Mouse (Mus musculus): ENCODE results near the gene Btbd16. TPM values are rescaled to one million over a fixed set of nuclear protein-coding genes. Genes with fewer than 3 reads are reported as not detected.

Btbd16 gene
- polyA plus RNA-seq, 1 experiment from 2014 or later = 0.15 TPM

DNA sequence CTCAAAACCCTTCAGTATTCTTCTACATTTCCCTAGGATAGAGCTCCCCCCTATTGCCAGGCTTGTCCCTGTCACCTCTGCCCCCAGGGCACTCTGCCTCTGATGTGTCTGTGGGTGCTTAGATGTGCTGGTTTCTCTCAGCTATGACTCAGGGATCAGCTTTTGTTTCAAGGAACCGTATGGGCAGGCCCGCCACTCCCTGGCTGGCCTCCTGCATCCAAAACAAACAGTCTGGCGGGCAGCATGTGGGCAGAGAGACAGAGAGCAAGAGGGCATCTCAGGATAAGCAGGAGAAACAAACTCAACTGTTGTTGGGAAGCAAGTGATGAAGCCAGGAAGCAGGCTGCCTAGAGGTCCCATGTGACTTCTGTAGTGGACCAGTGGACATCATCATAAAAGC lies 81.8 kb downstream of the Btbd16 start:
- no peak overlapping the region for H3K4me3 ChIP-seq
- H3K27me3 ChIP-seq (replicated peaks) = no peaks in the 10 kb centered on the region
- no peaks in the 10 kb centered on the region for H3K9me3 ChIP-seq
- no peak overlapping the region for H3K4me2 ChIP-seq (replicated peaks)
- H3K9ac ChIP-seq = no peak overlapping the region
- H3K36me3 ChIP-seq = no peaks in the 10 kb centered on the region
- no peak overlapping the region for H3K27ac ChIP-seq
- ATAC-seq (ENCODE audit: low FRiP score, low read depth) = no peak
- peaks cover 12% of the 10 kb centered on the region for H3K4me1 ChIP-seq
- 38% methylated on average over 3 of the region's 3 CpGs for WGBS

DNA sequence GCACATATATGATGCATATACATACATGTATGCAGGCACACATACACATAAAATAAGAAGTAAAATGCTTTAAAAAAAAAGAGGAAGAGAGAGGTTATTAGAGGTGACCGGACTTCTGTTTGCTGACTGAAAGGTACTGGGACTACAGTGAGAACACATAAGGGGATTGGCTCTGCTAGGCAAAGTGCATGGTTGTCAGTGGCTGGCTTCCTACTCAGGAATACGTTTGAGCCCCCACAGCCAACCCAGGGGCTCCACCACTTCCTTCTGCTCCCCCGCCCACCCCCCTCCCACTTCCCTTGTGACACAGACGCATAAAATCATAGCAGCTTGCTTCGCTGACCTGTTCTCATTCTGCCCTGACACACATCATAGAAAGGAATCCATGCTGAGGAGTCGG lies 84.1 kb downstream of the Btbd16 start:
- H3K9me3 ChIP-seq = no peaks in the 10 kb centered on the region
- H3K9ac ChIP-seq = no peak overlapping the region
- H3K4me3 ChIP-seq = no peak overlapping the region
- WGBS = 78% methylated on average over 6 of the region's 6 CpGs
- no peak overlapping the region for H3K4me2 ChIP-seq (replicated peaks)
- no peaks in the 10 kb centered on the region for H3K36me3 ChIP-seq
- H3K27me3 ChIP-seq (replicated peaks) = no peaks in the 10 kb centered on the region
- ATAC-seq (ENCODE audit: low FRiP score, low read depth) = no peak
- peaks cover 21% of the 10 kb centered on the region for H3K4me1 ChIP-seq
- H3K27ac ChIP-seq = no peak overlapping the region

DNA sequence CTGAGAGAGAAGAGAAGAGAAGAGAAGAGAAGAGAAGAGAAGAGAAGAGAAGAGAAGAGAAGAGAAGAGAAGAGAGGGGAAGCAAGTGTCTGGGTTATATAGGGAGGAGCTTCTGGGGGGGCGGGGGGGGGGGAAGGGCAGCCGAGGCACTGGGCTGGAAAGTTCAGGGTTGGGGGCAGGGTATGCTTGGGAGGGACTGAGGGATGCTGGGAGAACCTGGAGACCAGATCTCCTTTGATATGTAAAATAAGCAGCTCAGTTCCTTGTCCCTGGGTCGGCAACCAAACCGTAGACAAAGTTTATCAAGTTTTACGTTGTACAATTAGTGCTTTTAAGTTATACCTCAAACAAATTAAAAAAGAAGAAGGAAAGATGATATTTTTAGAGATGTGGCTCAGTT lies 86.1 kb downstream of the Btbd16 start:
- ATAC-seq (ENCODE audit: low FRiP score, low read depth) = no peak
- Histone ChIP-seq H3K36me3 (no peaks in the 10 kb centered on the region), H3K4me2 (replicated peaks) (no peak overlapping the region), H3K9ac (no peak overlapping the region), H3K9me3 (no peaks in the 10 kb centered on the region), H3K4me3 (no peak overlapping the region), H3K27me3 (replicated peaks) (no peaks in the 10 kb centered on the region), H3K27ac (no peak overlapping the region), H3K4me1 (peaks cover 18% of the 10 kb centered on the region)
- WGBS = 29% methylated on average over 4 of the region's 5 CpGs

DNA sequence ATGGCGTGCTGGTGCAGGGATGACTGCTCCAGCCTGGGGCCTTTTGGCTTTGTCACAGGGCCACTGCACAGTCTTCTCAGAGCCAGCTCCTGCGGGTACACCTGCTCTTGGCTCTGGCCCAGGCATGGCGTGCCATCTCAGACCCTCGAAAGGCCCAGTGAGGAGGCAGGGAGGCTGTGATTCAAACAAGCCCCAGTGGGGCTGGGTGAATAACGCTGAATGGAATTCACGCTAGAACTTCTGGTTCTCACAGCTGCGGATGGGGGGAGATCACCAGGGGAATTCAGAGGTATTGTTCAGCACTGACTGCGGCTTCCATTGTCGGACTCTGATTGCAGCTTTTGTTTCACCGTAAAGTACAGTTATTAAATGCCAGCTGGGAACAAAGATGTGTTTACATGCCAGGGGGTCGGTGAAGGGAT lies 86.9 kb downstream of the Btbd16 start:
- no peaks in the 10 kb centered on the region for H3K9me3 ChIP-seq
- H3K4me1 ChIP-seq = peaks cover 16% of the 10 kb centered on the region
- H3K4me2 ChIP-seq (replicated peaks) = peak overlapping the region; percentile 28
- no peak overlapping the region for H3K27ac ChIP-seq
- ATAC-seq (ENCODE audit: low FRiP score, low read depth) = peak; percentile 19; the same call in 1 of the 2 replicates
- H3K27me3 ChIP-seq (replicated peaks) = no peaks in the 10 kb centered on the region
- H3K9ac ChIP-seq = no peak overlapping the region
- no peak overlapping the region for H3K4me3 ChIP-seq
- WGBS = 14% methylated on average over 11 of the region's 11 CpGs
- H3K36me3 ChIP-seq = no peaks in the 10 kb centered on the region

DNA sequence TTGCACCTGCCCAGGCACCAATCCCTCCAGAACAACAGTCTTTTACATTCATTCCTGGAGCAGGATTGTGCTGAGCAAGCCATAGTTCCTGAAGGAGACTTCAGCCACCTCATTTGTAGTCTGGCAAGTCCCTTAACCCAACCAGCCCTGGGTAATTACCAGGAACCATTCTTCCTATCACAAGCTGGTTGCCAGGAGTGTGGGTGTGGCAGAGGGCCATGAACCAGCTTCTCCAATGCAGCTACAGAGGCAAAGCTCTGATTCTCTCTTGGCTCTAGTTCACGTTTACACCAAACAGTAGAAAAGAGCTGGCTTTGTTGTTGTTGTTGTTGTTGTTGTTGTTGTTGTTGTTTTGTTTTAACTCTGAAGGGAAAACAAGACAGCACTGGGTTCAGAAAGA lies 88.6 kb downstream of the Btbd16 start:
- Histone ChIP-seq H3K27ac (no peak overlapping the region), H3K9me3 (no peaks in the 10 kb centered on the region), H3K4me1 (peaks cover 18% of the 10 kb centered on the region), H3K27me3 (replicated peaks) (no peaks in the 10 kb centered on the region), H3K4me3 (no peak overlapping the region), H3K9ac (no peak overlapping the region), H3K36me3 (no peaks in the 10 kb centered on the region), H3K4me2 (replicated peaks) (no peak overlapping the region)
- WGBS = 42% methylated on average over 1 of the region's 1 CpGs
- ATAC-seq (ENCODE audit: low FRiP score, low read depth) = no peak

DNA sequence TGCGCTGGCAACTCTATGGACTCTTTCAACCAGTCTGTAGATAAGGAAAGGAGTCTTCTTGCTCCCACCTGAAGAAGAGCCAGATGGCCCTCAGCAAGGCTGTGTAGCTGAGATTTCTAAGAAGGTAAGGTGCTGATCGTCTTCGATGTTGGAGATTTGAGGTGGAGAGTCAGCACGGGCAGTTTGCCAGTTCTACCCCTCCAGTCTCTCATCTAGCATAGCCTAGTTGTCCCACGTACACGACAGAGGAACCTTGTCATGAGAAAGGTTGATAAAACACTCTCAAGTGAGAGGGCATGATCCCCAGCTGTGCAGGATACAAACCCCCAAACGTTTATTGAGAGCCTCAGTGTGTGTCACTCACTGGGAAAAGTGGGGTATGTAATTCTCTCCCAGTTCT lies 90.8 kb downstream of the Btbd16 start:
- Histone ChIP-seq H3K4me2 (replicated peaks) (no peak overlapping the region), H3K36me3 (no peaks in the 10 kb centered on the region), H3K9me3 (no peaks in the 10 kb centered on the region), H3K4me1 (peaks cover 23% of the 10 kb centered on the region), H3K4me3 (no peak overlapping the region), H3K27me3 (replicated peaks) (no peaks in the 10 kb centered on the region), H3K27ac (no peak overlapping the region), H3K9ac (no peak overlapping the region)
- ATAC-seq (ENCODE audit: low FRiP score, low read depth) = no peak
- WGBS = 83% methylated on average over 7 of the region's 7 CpGs

DNA sequence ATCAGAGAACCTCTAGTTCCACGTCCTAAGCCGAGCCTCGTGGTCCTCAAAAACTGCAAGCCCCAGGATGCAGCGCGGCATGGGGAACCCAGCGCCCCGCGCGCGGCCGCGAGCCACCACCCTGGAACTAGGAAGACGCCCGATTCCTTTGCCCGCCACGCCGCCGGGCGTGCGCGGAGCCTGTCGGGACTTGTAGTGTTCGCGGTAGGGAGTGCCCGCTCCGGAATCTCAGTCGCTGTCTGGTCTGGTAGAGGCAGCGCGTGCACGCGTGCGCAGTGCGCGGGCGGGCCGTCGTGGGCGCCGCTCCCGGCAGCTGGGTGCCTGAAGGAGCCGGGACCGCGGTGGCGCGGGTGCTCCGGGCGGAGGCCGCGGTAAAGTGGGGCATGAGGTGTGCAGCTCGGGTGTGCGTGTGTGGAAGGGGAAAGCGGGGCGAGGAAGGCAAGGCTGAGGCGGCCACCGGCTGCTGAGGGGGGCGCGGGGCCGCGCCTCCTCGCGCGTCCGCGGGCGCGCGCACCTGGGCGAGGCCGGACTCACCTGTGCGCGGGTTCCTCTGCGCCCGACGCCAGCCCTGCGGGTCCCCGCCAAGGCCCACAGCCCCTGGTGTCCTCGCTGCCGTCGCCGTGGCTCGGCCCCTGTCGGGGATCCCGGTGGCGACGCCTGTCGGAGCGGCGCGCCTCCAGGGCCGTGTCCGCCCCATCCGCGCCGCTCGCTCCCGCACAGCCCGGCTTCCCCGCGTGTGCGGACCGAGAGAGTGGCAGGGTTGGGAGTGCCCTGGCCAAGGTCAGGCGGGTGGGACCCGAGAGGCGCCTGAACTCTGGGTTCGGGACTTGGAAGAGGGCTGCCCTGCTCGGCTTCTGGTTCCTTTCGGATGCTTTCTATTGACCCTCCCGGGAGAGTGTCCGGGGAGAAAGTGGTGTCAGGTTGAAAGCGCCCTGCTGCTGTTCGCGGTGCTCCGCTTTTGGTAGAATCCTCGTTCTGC lies 92.0 kb downstream of the Btbd16 start, which contains the start of gene Plekha1:
Plekha1 (plus strand) TSS at position 144 of the 979 bp plus-strand sequence.
- Histone ChIP-seq H3K4me2 (replicated peaks) (peak within 1 kb of the TSS; percentile 72), H3K9me3 (no peaks in the 10 kb centered on the region), H3K36me3 (no peaks in the 10 kb centered on the region), H3K27ac (peak within 1 kb of the TSS; percentile 20; the same call in 1 of the 2 replicates), H3K4me1 (peaks cover 16% of the 10 kb centered on the region), H3K27me3 (replicated peaks) (no peaks in the 10 kb centered on the region), H3K9ac (peak within 1 kb of the TSS; percentile 89), H3K4me3 (peak within 1 kb of the TSS; percentile 86)
- peak; percentile 96 for ATAC-seq (ENCODE audit: low FRiP score, low read depth)
- under 1% methylated on average over 108 of the region's 114 CpGs for WGBS

DNA sequence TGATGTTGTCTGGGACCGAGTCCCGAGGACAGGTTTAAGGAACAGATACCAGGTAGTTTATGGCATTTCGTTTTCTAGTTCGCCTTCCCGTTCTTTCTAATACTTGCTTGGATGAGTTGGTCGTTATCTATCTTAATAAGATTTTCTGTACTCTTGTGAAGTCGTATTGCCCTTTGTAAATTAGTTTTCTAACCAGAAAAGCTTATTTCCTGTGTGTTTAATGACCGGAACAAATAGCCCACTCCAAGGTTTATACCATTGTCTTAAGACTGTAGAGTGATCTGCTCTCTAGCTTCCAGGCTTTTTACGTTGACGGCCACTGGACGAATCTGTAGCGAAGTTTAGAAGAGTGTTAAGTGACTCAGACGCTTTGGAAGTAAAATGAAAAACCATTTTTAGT lies 92.8 kb downstream of the Btbd16 start:
- no peaks in the 10 kb centered on the region for H3K9me3 ChIP-seq

DNA sequence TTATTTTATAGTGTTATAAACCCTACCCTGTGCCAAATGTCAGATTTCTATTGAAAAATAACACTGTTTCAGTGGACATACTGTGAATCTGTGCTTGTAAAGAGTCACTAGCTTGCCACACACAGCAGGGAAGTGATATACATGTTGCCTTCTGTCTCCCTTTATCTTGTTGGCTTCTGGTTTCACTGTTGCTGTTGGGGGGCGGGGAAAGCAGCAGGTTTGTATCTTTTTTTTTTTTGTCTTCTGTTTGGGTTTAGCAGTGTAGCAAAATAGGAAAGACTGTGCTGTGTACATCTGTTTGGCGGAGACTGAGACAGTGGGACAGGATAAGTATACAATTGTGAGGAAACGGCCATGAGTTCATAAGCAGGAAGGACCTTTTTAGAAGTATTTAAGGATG lies 93.4 kb downstream of the Btbd16 start:
- WGBS = 62% methylated on average over 3 of the region's 3 CpGs
- Histone ChIP-seq H3K9ac (no peak overlapping the region), H3K27me3 (replicated peaks) (no peaks in the 10 kb centered on the region), H3K9me3 (no peaks in the 10 kb centered on the region), H3K4me2 (replicated peaks) (peak overlapping the region; percentile 72), H3K4me1 (peaks cover 9% of the 10 kb centered on the region; the same call in 1 of the 2 replicates), H3K27ac (no peak overlapping the region), H3K4me3 (no peak overlapping the region), H3K36me3 (no peaks in the 10 kb centered on the region)
- no peak for ATAC-seq (ENCODE audit: low FRiP score, low read depth)

More for the DNA sequence above, 92.8 kb downstream of the Btbd16 start:
- Histone ChIP-seq H3K27me3 (replicated peaks) (no peaks in the 10 kb centered on the region), H3K9ac (peak overlapping the region; percentile 89), H3K4me2 (replicated peaks) (peak overlapping the region; percentile 72), H3K27ac (0 out of 2 replicates have a peak overlapping the region, but pooled peaks have one; percentile 20), H3K4me3 (peak overlapping the region; percentile 86), H3K4me1 (peaks cover 10% of the 10 kb centered on the region; the same call in 1 of the 2 replicates), H3K36me3 (no peaks in the 10 kb centered on the region)
- 1% methylated on average over 13 of the region's 13 CpGs for WGBS
- no peak for ATAC-seq (ENCODE audit: low FRiP score, low read depth)

Other genes starting within 250 kb of the Btbd16 start
- 138 and 143 TPM in 2 replicates for gene Nsmce4a, start 201.0 kb upstream of the Btbd16 start, polyA plus RNA-seq (2016; fragmentation: Nextera tagmentation; extraction: Ambion mirVana)
- 74.3 and 85.5 TPM in 2 replicates for gene Tacc2, start 196.6 kb upstream of the Btbd16 start, polyA plus RNA-seq (2016; fragmentation: Nextera tagmentation; extraction: Ambion mirVana)
- 57.2 and 62.0 TPM in 2 replicates for gene Plekha1, start 91.7 kb downstream of the Btbd16 start, polyA plus RNA-seq (2016; fragmentation: Nextera tagmentation; extraction: Ambion mirVana)
- gene Htra1, start 162.0 kb downstream of the Btbd16 start, polyA plus RNA-seq (2016; fragmentation: Nextera tagmentation; extraction: Ambion mirVana) = 7.9 and 13.8 TPM in 2 replicates